Mouse (Mus musculus) ES-CJ7 (cell line): ENCODE results near the gene Auts2.

Experiments used
- DNase-seq: peaks from one replicate; pipeline ENCODE4 v3.0.0; 2011; ENCODE audit warnings: low read depth, low spot score

Auts2 gene

DNA sequence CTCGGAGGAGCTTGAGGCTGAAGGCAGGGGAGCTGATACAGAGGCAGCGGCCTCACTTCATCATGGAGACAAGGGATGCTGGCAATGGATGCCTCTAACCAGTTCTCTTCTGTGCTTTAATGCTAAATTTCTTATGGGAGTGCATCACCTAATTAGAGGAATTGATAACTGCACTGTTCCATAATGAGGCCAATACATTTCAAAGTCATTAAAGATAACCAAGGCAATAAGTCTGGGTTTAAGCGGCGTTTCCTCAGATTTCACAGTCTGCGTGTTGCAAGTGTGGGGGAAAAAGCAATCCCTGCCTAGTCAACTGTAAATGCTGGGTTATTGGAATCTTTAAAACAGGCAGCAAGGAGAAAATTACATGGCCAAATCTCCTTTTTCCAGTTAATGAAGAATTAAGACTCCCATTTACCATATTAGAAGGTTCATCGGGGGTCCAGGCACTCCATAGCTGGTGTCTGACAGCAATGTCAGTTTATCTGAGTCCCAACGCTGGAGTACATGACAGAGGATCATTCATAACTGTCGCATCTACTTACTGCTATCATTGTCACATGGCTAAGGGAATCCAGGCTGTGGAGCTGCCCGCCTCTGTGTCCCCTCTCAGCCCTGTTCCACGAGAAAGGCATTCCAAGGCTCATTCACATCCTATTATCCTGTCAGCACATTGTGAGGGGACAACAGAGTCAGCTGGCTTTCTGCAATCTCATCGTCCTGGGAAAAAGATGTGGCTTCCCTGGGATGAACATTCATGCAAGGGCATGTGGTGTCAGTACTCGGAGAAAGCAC lies 623.0 kb downstream of the Auts2 start:
- DNase-seq = no peak

DNA sequence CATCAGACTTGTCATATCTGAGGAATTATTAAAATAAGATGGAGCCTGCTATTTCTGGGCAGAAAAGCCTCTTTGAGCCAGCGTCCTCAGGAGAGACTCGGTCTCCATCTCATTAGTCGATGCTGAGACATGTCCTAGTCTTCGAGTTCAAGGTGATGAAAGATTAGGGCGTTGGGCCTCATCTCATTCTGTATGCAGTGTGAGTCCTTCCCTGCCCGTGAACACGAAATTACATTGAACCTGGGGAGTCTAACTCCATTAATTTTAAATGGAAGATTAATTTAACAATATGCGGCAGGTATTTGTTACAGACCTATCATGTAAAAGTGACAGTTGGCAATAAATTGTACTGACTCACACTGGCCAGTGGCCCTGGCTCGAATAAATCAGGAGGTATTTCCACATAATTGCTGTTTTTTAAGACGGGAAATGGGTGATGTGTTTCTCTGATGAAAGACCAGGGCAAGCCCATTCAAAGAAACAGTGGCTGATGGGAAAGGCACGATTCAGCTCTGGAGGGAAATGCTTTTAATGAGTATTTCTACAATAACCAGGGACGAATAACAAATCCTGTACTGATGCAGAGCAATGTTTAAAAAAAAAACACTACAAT lies 626.2 kb downstream of the Auts2 start:
- DNase-seq = no peak

GRCm38 (mm10) chr5:131913562-131913961 lies 629.6 kb downstream of the Auts2 start:
- no peak for DNase-seq

DNA sequence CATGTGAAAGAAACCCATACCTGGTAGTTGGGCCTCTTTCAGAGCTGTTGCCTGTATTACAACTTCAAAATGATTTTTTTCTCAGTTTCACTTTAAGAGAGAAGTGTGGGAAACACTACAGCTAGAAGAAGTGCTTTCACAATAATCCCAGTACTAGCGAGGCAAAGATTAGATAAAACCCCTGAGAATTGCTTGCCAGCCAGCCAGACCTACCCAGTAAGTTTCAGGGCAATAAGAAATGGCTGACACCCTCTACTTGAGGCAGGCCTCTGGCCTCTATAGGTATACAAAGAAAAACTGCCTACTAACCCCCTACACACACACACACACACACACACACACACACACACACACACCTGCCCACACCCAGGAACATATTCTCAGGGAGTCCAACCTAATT lies 630.2 kb downstream of the Auts2 start:
- DNase-seq = no peak

DNA sequence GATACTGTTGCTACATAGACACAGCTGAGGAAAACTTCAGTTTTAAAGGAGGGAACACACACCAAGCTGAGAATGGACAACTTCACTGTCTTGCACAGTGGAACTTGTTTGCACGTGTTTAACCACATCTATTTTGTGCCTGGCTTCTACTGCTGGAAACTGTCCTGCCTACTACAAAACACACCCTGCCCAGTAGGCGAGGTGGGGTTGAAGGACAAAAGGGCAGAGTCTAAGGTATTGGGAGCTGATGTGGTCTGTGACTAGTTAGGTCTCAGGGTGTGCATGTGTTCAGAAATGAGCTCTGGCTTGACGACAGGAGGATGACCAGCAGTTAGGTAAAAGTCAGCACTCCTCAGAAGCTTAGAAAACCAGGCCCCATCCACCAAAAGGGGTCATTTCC lies 636.8 kb downstream of the Auts2 start:
- no peak for DNase-seq

- no peak for DNase-seq
Observed at GRCm38 (mm10) chr5:131904478-131904877, 638.7 kb downstream of the Auts2 start.

DNA sequence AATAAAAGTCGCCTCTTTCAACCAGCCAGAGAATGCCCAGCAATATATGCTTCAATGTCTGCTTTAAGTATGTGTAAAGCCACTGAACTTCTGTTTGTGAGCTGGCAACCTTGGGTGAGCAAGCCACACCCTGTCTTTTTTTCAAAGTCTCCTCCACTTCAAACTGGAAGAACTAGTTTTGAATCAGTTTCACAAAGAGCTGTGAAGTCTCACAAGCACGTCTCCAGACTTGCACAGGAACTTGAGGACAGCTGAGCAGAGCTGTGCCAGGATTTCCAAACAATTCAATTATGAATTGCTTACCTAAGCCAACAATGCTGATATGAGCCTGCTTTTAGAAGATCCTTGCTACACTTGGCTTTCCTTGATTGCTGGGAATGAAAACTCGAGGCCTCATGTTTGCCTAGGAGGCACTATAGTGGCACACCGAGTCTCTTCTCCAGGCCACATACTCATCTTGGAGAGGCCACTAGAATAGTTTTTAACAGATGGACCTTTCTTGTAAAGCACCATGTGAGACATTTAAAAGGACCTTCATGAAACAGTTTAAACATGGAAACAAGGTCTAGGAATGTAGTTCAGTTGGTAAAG lies 645.0 kb downstream of the Auts2 start:
- DNase-seq = no peak

DNA sequence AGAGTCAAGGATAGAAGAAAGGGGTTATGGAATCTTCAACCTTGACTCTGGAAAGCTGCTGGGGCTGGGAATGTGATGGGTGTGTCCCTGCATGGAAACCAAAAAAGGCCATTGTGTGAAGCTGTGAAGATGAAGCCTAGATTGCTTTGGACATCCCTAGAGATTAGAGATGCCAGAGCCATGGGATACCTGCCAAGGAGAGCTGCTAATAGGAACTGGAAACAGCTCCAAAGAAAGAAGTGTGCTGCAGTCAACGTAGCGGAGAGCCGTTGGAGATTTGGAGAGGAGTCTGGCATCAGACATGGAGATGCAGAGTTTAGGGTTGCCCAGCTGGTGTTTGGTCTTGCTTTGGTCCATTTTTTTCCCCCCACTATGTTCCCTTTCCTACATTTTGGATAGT lies 656.5 kb downstream of the Auts2 start:
- DNase-seq = no peak

GRCm38 (mm10) chr5:131876569-131876968 lies 666.6 kb downstream of the Auts2 start:
- no peak for DNase-seq

- DNase-seq = no peak
Observed at GRCm38 (mm10) chr5:131875976-131876375, 667.2 kb downstream of the Auts2 start.

DNA sequence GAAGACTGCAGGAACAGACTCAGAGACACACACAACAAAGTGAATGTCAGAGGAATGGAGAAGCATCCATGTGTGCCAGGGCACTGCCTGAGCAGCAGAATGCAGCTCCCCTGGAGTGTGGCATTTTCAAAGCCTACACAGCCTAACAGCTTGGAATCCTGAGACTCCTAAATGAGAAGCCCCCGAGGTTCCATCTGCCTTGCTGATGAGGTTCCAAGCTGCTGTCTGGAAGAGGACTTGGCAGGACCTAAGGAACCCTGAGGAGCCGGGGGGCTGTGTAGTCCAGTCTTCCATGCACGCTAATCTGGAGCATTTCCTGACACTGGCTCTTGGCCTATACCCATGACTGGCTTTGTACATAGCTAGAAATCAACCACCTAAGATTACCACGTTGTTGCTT lies 670.0 kb downstream of the Auts2 start:
- DNase-seq = no peak

DNA sequence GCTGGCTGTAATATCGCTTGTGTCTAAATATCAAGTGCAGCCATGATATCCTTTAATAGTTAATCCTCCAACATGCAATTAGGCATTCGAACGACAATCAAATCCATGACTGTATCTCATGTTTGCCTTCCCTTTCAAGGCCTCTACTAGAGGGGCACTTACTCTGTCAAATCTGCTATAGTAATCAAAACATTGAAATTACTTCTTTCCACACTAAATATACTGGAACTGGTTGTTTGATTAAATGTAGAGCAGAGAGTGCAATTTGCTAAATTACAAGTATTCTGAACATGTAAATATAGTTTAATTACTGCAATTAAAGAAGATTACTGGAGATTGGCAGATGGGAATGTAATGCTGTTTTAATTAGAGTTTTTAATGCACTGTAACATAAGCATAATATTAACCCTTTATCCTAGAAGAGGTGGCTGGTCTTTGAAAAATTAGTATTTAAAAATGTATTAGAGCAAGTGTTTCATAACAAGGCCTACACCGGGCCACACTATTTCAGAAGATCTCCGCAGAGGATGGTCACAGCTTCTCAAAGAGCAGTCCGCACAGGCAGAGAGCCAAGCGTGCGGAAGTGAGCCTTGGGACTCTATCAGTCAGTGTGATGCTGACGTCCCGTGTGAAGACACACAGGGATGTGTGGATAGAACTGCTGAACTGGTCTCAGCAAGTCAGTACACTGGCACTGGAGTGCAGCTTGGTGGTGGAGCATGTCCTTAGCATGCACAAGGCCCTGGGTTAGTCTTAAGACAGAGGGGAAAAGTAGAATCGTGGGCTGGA lies 673.2 kb downstream of the Auts2 start:
- no peak for DNase-seq

DNA sequence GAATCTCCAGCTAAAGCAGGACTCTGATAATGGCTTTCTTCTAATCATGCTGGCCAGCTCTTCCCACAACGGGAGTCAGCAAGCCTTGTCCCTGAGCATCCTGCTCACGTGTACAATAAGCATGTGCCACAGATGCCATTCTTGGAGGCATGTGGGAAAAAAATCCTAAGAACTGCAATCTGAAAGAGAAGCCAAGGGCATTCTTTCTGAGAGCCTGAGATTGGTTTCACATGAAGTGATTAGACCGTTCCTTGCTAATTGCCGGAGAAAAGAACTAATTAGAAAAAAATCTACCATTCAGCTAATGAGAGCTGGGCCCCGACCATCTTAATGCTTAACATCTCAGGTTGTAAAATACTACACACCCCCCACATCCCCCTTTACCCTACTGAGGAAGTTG lies 677.9 kb downstream of the Auts2 start:
- no peak for DNase-seq

- peak; percentile 15 for DNase-seq
Observed at GRCm38 (mm10) chr5:131857976-131858375, 685.2 kb downstream of the Auts2 start.

DNA sequence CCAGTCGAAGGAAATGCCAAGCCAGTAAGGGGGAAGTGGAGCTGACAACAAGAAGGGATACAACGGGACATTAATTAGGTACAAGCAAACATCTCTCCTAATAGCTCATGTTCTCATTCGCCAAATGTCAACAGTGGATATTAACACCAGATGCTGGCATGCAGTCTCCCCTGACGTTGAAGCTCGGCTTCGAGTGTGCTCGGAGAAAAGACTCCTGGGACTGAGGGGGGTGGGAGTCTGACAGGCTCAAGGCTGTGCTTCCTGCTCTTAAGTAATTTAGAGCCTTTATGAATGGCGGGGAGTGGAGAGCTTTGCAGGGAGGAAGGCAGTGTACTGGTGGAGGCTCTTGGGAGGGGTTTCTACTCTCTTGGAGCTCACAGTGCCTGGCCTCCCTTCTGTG lies 687.8 kb downstream of the Auts2 start:
- no peak for DNase-seq

GRCm38 (mm10) chr5:131851597-131852453 lies 691.3 kb downstream of the Auts2 start:
- no peak for DNase-seq

DNA sequence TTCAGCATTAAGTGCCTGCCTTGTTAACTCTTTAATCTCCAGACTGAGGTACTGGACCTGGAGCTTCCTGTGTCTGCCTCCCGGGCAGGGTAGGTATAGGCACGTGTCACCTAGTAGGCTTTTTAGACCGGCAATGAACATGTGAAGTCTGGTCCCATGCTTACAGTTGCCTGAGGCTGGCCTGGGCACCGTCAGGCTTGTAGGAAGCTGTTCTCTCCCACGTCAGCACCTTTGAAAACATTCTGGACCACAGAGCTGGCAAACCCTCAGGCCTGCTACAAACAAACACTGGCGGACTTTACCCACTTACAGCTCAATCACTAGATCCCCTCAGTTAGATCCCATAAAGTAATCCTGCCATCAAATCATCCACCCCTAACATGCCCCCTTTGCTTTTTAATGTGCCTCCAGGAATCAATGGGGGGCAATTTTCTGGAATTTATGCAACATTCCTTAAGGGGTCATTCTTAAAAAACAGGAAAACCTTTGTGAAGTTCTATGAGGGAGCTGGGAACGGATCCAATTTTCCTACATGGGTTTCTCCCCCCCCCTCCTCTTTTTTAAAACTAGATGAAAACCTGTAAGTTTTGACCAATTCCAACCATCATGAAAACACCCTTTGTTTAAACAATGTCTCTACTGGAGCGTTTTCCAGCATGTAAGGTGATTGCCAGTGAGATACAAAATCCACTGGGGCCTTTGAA lies 692.4 kb downstream of the Auts2 start:
- no peak for DNase-seq

DNA sequence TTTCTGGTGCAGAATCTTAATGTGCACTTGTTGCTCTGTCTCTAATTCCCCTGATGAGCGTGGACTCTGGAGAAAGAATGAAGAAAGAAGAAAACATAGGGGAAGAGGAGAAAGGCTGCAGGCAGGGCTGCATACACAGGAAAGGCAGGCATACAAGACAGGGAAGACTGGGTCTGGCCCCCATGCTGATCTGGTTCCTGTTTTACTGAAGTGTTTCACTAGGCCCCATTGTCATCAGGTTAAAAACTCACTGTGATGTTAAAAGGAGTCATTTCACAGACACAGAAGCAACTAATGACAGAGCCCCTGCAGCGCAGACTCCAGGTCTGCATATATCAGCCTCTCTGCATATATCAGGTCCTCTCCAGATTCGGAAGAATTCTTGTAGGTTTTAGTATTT lies 693.5 kb downstream of the Auts2 start:
- peak; percentile 85 for DNase-seq

DNA sequence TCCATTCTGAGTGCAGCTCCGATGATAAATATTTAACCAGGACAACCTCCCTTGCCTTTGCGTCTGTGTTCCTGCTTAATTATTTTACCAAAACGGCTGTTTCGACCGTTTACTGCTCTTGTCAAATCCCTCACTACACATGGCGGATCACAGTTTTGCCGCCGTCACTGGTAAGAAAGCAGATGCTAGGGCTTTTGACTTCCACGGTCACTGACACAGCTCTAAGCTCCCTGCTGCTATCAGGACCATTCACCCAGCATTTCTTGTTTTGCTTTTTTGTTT lies 698.7 kb downstream of the Auts2 start:
- DNase-seq = no peak

GRCm38 (mm10) chr5:131843766-131844518 lies 699.2 kb downstream of the Auts2 start:
- DNase-seq = no peak
